Mouse (Mus musculus) heart, embryonic 12.5 days (tissue): ENCODE data around the gene Tbx2. TPM values are rescaled to one million over a fixed set of nuclear protein-coding genes. Genes with fewer than 3 reads are reported as not detected.
A peak's percentile ranks its signal among the peaks of the same experiment; 100 is the strongest.

ENCODE experiments used
- ATAC-seq: fragments of 200-750 bp; cut with Nextera tagmentation; 2 replicates; pipeline ENCODE4 v1.8.0; 2017; ENCODE audit warnings: moderate TSS enrichment, moderate library complexity; ENCODE audit not compliant: insufficient number of reproducible peaks, low FRiP score
- H3K27ac ChIP-seq: fragments of 300-500 bp; sonication (generic); 2 replicates; pipeline ENCODE4 v1.5.1; 2016; ENCODE audit warnings: mild to moderate bottlenecking, moderate library complexity; ENCODE audit not compliant: poor library complexity, severe bottlenecking
- H3K27me3 ChIP-seq: fragments of 300-500 bp; sonication (generic); replicated peaks from 2 replicates; pipeline ENCODE4 v1.6.1; 2016; ENCODE audit warnings: mild to moderate bottlenecking, moderate library complexity
- H3K36me3 ChIP-seq: fragments of 300-500 bp; sonication (generic); 2 replicates; pipeline ENCODE4 v1.6.1; 2016; ENCODE audit warnings: mild to moderate bottlenecking, moderate library complexity
- H3K4me1 ChIP-seq: fragments of 300-500 bp; sonication (generic); replicated peaks from 2 replicates; pipeline ENCODE4 v1.6.1; 2016; ENCODE audit warnings: mild to moderate bottlenecking
- H3K4me2 ChIP-seq: fragments of 300-500 bp; sonication (generic); 2 replicates; pipeline ENCODE4 v1.6.1; 2016; ENCODE audit warnings: mild to moderate bottlenecking, moderate library complexity
- H3K4me3 ChIP-seq: fragments of 300-500 bp; sonication (generic); 2 replicates; pipeline ENCODE4 v1.5.1; 2016; ENCODE audit warnings: mild to moderate bottlenecking
- H3K9ac ChIP-seq: fragments of 300-500 bp; sonication (generic); 2 replicates; pipeline ENCODE4 v1.6.1; 2016; ENCODE audit warnings: mild to moderate bottlenecking, moderate library complexity
- H3K9me3 ChIP-seq: fragments of 300-500 bp; sonication (generic); replicated peaks from 2 replicates; pipeline ENCODE4 v1.6.1; 2016; ENCODE audit warnings: mild to moderate bottlenecking, moderate library complexity
- WGBS: fragments of 180-500 bp; shearing (Covaris S2); methylation state at CpG from one replicate; pipeline ENCODE4 v1.1.7; 2016; 5-methylcytosine and 5-hydroxymethylcytosine counted together
- polyA plus RNA-seq: library from polyadenylated mRNA; unstranded; fragments of >200 nt; fragmentation: Nextera tagmentation; extraction: Ambion mirVana; gene quantifications from 2 replicates; pipeline ENCODE4 v1.2.1, GENCODE M21; 2016

Tbx2 gene
- polyA plus RNA-seq, result 3.2 TPM in 2 replicates

- peak within 1 kb of the TSS; percentile 78 for H3K27ac ChIP-seq
- peaks cover 60% of the 10 kb centered on the region for H3K4me1 ChIP-seq
- WGBS, result under 1% methylated on average over 43 of the region's 52 CpGs
- no peaks in the 10 kb centered on the region for H3K36me3 ChIP-seq
- peak within 1 kb of the TSS; percentile 81 for H3K9ac ChIP-seq
- peak; percentile 40 for ATAC-seq
- H3K27me3 ChIP-seq, result peaks cover 78% of the 10 kb centered on the region
- H3K4me2 ChIP-seq, result peak within 1 kb of the TSS; percentile 92
- H3K4me3 ChIP-seq, result peak within 1 kb of the TSS; percentile 74
- no peaks in the 10 kb centered on the region for H3K9me3 ChIP-seq
Measured at GRCm38 (mm10) chr11:85832231-85832924, at the start of gene Tbx2. Tbx2 (plus strand) TSS chr11:85832551.

GRCm38 (mm10) chr11:85786113-85786718, 46.1 kb upstream of the Tbx2 start:
- H3K4me3 ChIP-seq, result no peak overlapping the region
- no peaks in the 10 kb centered on the region for H3K9me3 ChIP-seq
- peaks cover 67% of the 10 kb centered on the region for H3K27me3 ChIP-seq
- ATAC-seq, result no peak
- H3K27ac ChIP-seq, result no peak overlapping the region
- H3K4me1 ChIP-seq, result peaks cover 7% of the 10 kb centered on the region; the same call in 1 of the 2 replicates
- no peak overlapping the region for H3K9ac ChIP-seq
- WGBS, result 88% methylated on average over 3 of the region's 3 CpGs
- no peak overlapping the region for H3K4me2 ChIP-seq
- no peaks in the 10 kb centered on the region for H3K36me3 ChIP-seq

- H3K9me3 ChIP-seq, result no peaks in the 10 kb centered on the region
- peaks cover 14% of the 10 kb centered on the region for H3K4me1 ChIP-seq
- H3K36me3 ChIP-seq, result no peaks in the 10 kb centered on the region
- WGBS, result 54% methylated on average over 7 of the region's 7 CpGs
- no peak for ATAC-seq
- H3K4me3 ChIP-seq, result no peak overlapping the region
- H3K4me2 ChIP-seq, result no peak overlapping the region
- H3K27ac ChIP-seq, result no peak overlapping the region
- no peak overlapping the region for H3K9ac ChIP-seq
- peaks cover 70% of the 10 kb centered on the region for H3K27me3 ChIP-seq
Measured at GRCm38 (mm10) chr11:85789750-85790149, 42.6 kb upstream of the Tbx2 start.

GRCm38 (mm10) chr11:85790267-85790666, 42.1 kb upstream of the Tbx2 start:
- Histone ChIP-seq H3K4me1 (peaks cover 9% of the 10 kb centered on the region), H3K4me2 (no peak overlapping the region), H3K36me3 (no peaks in the 10 kb centered on the region), H3K27me3 (peaks cover 74% of the 10 kb centered on the region), H3K27ac (no peak overlapping the region), H3K4me3 (no peak overlapping the region), H3K9me3 (no peaks in the 10 kb centered on the region), H3K9ac (no peak overlapping the region)
- peak; percentile 64; the same call in 1 of the 2 replicates for ATAC-seq
- WGBS, result 64% methylated on average over 2 of the region's 2 CpGs

GRCm38 (mm10) chr11:85791212-85791611, 41.1 kb upstream of the Tbx2 start:
- Histone ChIP-seq H3K4me2 (no peak overlapping the region), H3K4me1 (peaks cover 9% of the 10 kb centered on the region), H3K27ac (no peak overlapping the region), H3K27me3 (peaks cover 83% of the 10 kb centered on the region), H3K9ac (no peak overlapping the region), H3K36me3 (no peaks in the 10 kb centered on the region), H3K9me3 (no peaks in the 10 kb centered on the region), H3K4me3 (no peak overlapping the region)
- no peak for ATAC-seq
- WGBS, result 89% methylated on average over 1 of the region's 1 CpGs

GRCm38 (mm10) chr11:85792534-85793215, 39.7 kb upstream of the Tbx2 start:
- no peak overlapping the region for H3K27ac ChIP-seq
- H3K4me3 ChIP-seq, result no peak overlapping the region
- 77% methylated on average over 12 of the region's 12 CpGs for WGBS
- peaks cover 92% of the 10 kb centered on the region for H3K27me3 ChIP-seq
- no peaks in the 10 kb centered on the region for H3K36me3 ChIP-seq
- H3K9me3 ChIP-seq, result no peaks in the 10 kb centered on the region
- no peak overlapping the region for H3K9ac ChIP-seq
- peaks cover 9% of the 10 kb centered on the region for H3K4me1 ChIP-seq
- H3K4me2 ChIP-seq, result no peak overlapping the region
- ATAC-seq, result no peak

GRCm38 (mm10) chr11:85799456-85799855, 32.9 kb upstream of the Tbx2 start:
- H3K4me3 ChIP-seq, result no peak overlapping the region
- H3K27ac ChIP-seq, result no peak overlapping the region
- no peaks in the 10 kb centered on the region for H3K9me3 ChIP-seq
- H3K36me3 ChIP-seq, result no peaks in the 10 kb centered on the region
- peak overlapping the region; percentile 32 for H3K4me2 ChIP-seq
- peak; percentile 40 for ATAC-seq
- peaks cover 73% of the 10 kb centered on the region for H3K27me3 ChIP-seq
- H3K4me1 ChIP-seq, result peaks cover 55% of the 10 kb centered on the region
- 6% methylated on average over 4 of the region's 4 CpGs for WGBS
- H3K9ac ChIP-seq, result no peak overlapping the region

GRCm38 (mm10) chr11:85799856-85800255, 32.5 kb upstream of the Tbx2 start:
- Histone ChIP-seq H3K9me3 (no peaks in the 10 kb centered on the region), H3K9ac (no peak overlapping the region), H3K4me2 (peak overlapping the region; percentile 32), H3K27me3 (peaks cover 70% of the 10 kb centered on the region), H3K27ac (no peak overlapping the region), H3K4me3 (no peak overlapping the region), H3K4me1 (peaks cover 58% of the 10 kb centered on the region), H3K36me3 (no peaks in the 10 kb centered on the region)
- WGBS, result 2% methylated on average over 19 of the region's 19 CpGs
- ATAC-seq, result peak; percentile 83

GRCm38 (mm10) chr11:85800380-85800779, 32.0 kb upstream of the Tbx2 start:
- no peak overlapping the region for H3K27ac ChIP-seq
- H3K27me3 ChIP-seq, result peaks cover 70% of the 10 kb centered on the region
- H3K9ac ChIP-seq, result no peak overlapping the region
- H3K4me2 ChIP-seq, result peak overlapping the region; percentile 32
- no peak for ATAC-seq
- WGBS, result 21% methylated on average over 11 of the region's 11 CpGs
- no peaks in the 10 kb centered on the region for H3K9me3 ChIP-seq
- H3K4me3 ChIP-seq, result no peak overlapping the region
- peaks cover 61% of the 10 kb centered on the region for H3K4me1 ChIP-seq
- no peaks in the 10 kb centered on the region for H3K36me3 ChIP-seq

GRCm38 (mm10) chr11:85804048-85804447, 28.3 kb upstream of the Tbx2 start:
- Histone ChIP-seq H3K4me3 (no peak overlapping the region), H3K27me3 (peaks cover 59% of the 10 kb centered on the region), H3K4me2 (peak overlapping the region; percentile 40), H3K36me3 (no peaks in the 10 kb centered on the region), H3K4me1 (peaks cover 54% of the 10 kb centered on the region), H3K9me3 (no peaks in the 10 kb centered on the region), H3K27ac (0 out of 2 replicates have a peak overlapping the region, but pooled peaks have one; percentile 17), H3K9ac (no peak overlapping the region)
- 11% methylated on average over 5 of the region's 5 CpGs for WGBS
- ATAC-seq, result peak; percentile 63

- H3K27me3 ChIP-seq, result peaks cover 71% of the 10 kb centered on the region
- H3K4me3 ChIP-seq, result no peak overlapping the region
- H3K4me2 ChIP-seq, result no peak overlapping the region
- no peak overlapping the region for H3K27ac ChIP-seq
- WGBS, result 74% methylated on average over 1 of the region's 1 CpGs
- no peaks in the 10 kb centered on the region for H3K9me3 ChIP-seq
- no peak for ATAC-seq
- no peak overlapping the region for H3K9ac ChIP-seq
- no peaks in the 10 kb centered on the region for H3K36me3 ChIP-seq
- peaks cover 36% of the 10 kb centered on the region for H3K4me1 ChIP-seq
Measured at GRCm38 (mm10) chr11:85805779-85806178, 26.6 kb upstream of the Tbx2 start.
